Mouse (Mus musculus): ENCODE results near the gene Defb20. TPM values are rescaled to one million over a fixed set of nuclear protein-coding genes. Genes with fewer than 3 reads are reported as not detected.

Defb20 gene
- total RNA-seq, 2 experiments from 2014 or later = not detected

GRCm38 (mm10) chr2:152490038-152490437 is 13.2 kb downstream of the Defb20 start, which contains the start of gene Defb22:
Defb22 (minus strand) TSS chr2:152490138.
- DNase-seq (ENCODE audit: low spot score in 2 of 2) = no peak
- intact Hi-C loops (cut with DNase I) = no loop called here

- intact Hi-C loops (cut with DNase I) = no loop called here
- no peak for DNase-seq (ENCODE audit: low spot score in 2 of 2)
Measured at GRCm38 (mm10) chr2:152493151-152493550, 16.3 kb downstream of the Defb20 start.

GRCm38 (mm10) chr2:152498020-152498419 is 21.2 kb downstream of the Defb20 start:
- no peak for DNase-seq (ENCODE audit: low spot score in 2 of 2)
- intact Hi-C loops (cut with DNase I) = no loop called here

GRCm38 (mm10) chr2:152500204-152500862 is 23.5 kb downstream of the Defb20 start:
- intact Hi-C loops (cut with DNase I) = no loop called here
- no peak for DNase-seq (ENCODE audit: low spot score in 2 of 2)

- no peak for DNase-seq (ENCODE audit: low spot score in 2 of 2)
- intact Hi-C loops (cut with DNase I) = no loop called here
Measured at GRCm38 (mm10) chr2:152500863-152501229, 24.0 kb downstream of the Defb20 start.

GRCm38 (mm10) chr2:152503950-152504349 is 27.1 kb downstream of the Defb20 start:
- intact Hi-C loops (cut with DNase I) = no loop called here
- no peak for DNase-seq (ENCODE audit: low spot score in 2 of 2)

- intact Hi-C loops (cut with DNase I) = no loop called here
- DNase-seq (ENCODE audit: low spot score in 2 of 2) = no peak
Measured at GRCm38 (mm10) chr2:152511592-152511991, 34.7 kb downstream of the Defb20 start, which contains the start of gene Defb26. Defb26 (minus strand) TSS chr2:152511692.

- intact Hi-C loops (cut with DNase I) = no loop called here
- DNase-seq (ENCODE audit: low spot score in 2 of 2) = no peak
Measured at GRCm38 (mm10) chr2:152516084-152516483, 39.2 kb downstream of the Defb20 start.

GRCm38 (mm10) chr2:152517981-152518380 is 41.1 kb downstream of the Defb20 start, which contains the start of gene Defb28:
Defb28 (plus strand) TSS chr2:152518255.
- DNase-seq (ENCODE audit: low spot score in 2 of 2) = no peak
- intact Hi-C loops (cut with DNase I) = no loop called here

Other genes starting within 250 kb of the Defb20 start
- gene Tbc1d20, start 183.2 kb upstream of the Defb20 start, total RNA-seq (2021) = 10 to 100 TPM; 53.6 to 57.1 TPM
- gene Rbck1, start 144.4 kb upstream of the Defb20 start, total RNA-seq (2021) = 100 to 1,000 TPM in 1 of 2 experiments, 10 to 100 TPM in 1; 92.3 to 124 TPM
- 1 to 10 TPM in 1 of 2 experiments, under 1 TPM in 1; 0.62 to 1.7 TPM for gene Trib3, start 133.0 kb upstream of the Defb20 start, total RNA-seq (2021)
- 10 to 100 TPM; 66.2 to 81.9 TPM for gene Nrsn2, start 100.4 kb upstream of the Defb20 start, total RNA-seq (2021)
- 10 to 100 TPM; 14.7 to 15.6 TPM for gene Sox12, start 79.0 kb upstream of the Defb20 start, total RNA-seq (2021)
- gene Zcchc3, start 62.0 kb upstream of the Defb20 start, total RNA-seq (2021) = 10 to 100 TPM in 1 of 2 experiments, 1 to 10 TPM in 1; 9.5 to 11.3 TPM
- gene 6820408C15Rik, start 61.5 kb upstream of the Defb20 start, total RNA-seq (2021) = 1 to 10 TPM; 2.1 to 3.6 TPM
- gene Defb23, start 12.4 kb upstream of the Defb20 start, total RNA-seq (2021) = not detected
- gene Defb22, start 13.1 kb downstream of the Defb20 start, total RNA-seq (2021) = not detected
- not detected for gene Defb26, start 34.6 kb downstream of the Defb20 start, total RNA-seq (2021)
- gene Defb28, start 41.2 kb downstream of the Defb20 start, total RNA-seq (2021) = not detected
- not detected for gene Defb29, start 63.0 kb downstream of the Defb20 start, total RNA-seq (2021)
- gene Gm17416, start 92.3 kb downstream of the Defb20 start, total RNA-seq (2021) = not detected
- not detected for gene Defb21, start 95.7 kb downstream of the Defb20 start, total RNA-seq (2021)
- not detected for gene Defb19, start 103.2 kb downstream of the Defb20 start, total RNA-seq (2021)
- not detected for gene Defb45, start 122.3 kb downstream of the Defb20 start, total RNA-seq (2021)
- not detected for gene Defb36, start 127.3 kb downstream of the Defb20 start, total RNA-seq (2021)
- gene Defb25, start 146.0 kb downstream of the Defb20 start, total RNA-seq (2021) = not detected
- 1 to 10 TPM in 1 of 2 experiments, under 1 TPM in 1; 0.86 to 1.4 TPM for gene Rem1, start 149.9 kb downstream of the Defb20 start, total RNA-seq (2021)
- gene H13, start 192.4 kb downstream of the Defb20 start, total RNA-seq (2021) = 10 to 100 TPM; 72.2 to 75.4 TPM
- gene Mcts2, start 210.0 kb downstream of the Defb20 start, total RNA-seq (2021) = 10 to 100 TPM; 17.0 to 18.9 TPM

Data from left cerebral cortex, postnatal 36 days (tissue).